8 mouse cellular contexts compared by ENCODE assay signal in the genomic region with DNA sequence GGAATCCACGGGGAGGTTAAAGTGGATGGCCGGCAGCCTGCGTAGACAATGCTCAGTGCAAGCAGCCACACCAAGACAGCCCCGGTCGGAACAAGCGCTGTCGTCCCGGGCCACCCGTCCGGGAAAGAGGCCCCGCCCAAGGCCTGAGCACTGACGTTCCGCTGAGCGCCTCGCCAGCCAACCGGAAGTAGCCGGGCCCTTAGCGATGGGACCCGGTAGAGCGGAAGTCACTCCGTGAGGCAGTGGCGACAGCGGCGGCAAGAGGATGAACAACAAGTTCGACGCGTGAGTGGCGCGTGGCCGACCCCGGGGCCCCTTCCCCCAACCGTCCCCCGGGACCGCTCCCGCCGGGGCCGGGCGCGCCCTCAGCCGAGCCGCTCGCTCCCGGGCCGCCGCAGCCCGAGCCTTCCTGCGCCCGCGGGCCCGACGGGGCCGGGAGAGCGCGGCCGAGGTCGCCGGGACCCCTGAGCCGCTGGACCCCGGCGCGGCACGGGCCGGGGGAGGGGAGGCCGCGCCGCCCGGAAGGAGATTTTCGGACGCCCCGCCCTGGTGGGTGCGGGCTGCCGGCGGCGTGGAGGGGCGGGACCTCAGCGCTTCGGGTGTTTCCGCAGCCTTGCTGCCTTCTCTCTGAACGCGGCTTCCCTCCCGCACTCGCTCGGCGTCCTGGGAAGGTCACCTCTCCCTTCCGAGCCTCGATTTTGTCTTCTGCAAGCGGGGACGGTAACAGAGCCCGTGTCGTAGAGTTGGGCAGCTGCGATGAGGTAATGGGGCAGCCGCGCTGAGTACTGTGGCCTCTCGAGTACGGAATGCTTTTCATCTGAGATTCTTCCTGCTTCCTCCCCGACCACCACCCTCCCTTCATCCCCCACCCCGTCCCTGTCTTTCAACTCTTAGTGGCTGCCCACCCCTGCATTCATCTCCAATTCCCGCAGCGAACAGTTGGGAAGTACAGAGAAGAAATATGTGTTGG. TPM values are rescaled to one million over a fixed set of nuclear protein-coding genes. Genes with fewer than 3 reads are reported as not detected.
A peak's percentile ranks its signal among the peaks of the same experiment; 100 is the strongest.
DNase-seq lines count a peak whose midpoint lies in the region; ATAC-seq and TF ChIP-seq lines count a peak whose summit lies in the region.

A gene (plus strand): TSS at position 180 of the 970 bp plus-strand sequence.

- peak; percentile 95 for DNase-seq in 3T3-L1 (ENCODE audit: low read depth, low spot score)
- DNase-seq in adrenal gland, postnatal 4 days (ENCODE audit: low spot score in 2 of 2): peak; percentile 86 to 87
- DNase-seq in embryonic facial prominence, embryonic 14.5 days (ENCODE audit: low spot score): peak; percentile 97
- peak; percentile 94 to 96 for DNase-seq in heart, adult 2 months
- DNase-seq in kidney, adult 8-10 months: peak; percentile 92 to 94
- DNase-seq in spleen, postnatal 10 days (ENCODE audit: low spot score in 2 of 2): peak; percentile 84 to 96

- WGBS in embryonic facial prominence, embryonic 14.5 days: under 1% methylated on average over 49 of the region's 99 CpGs
- WGBS in heart, adult 2 months: under 1% methylated on average over 87 of the region's 99 CpGs
- WGBS in limb, embryonic 13.5 days: under 1% methylated on average over 97 of the region's 99 CpGs
- WGBS in midbrain, embryonic 16.5 days: under 1% methylated on average over 96 of the region's 99 CpGs

- peak; percentile 23; the same call in 1 of the 2 replicates for TF ChIP-seq CTCF in heart, adult 2 months (IDR thresholded peaks at IDR 0.05)

- ATAC-seq in embryonic facial prominence, embryonic 14.5 days (ENCODE audit: low read depth): peak; percentile 97
- peak; percentile 96 for ATAC-seq in limb, embryonic 13.5 days (ENCODE audit: low FRiP score, low read depth)
- ATAC-seq in midbrain, embryonic 16.5 days: peak; percentile 97

- intact Hi-C loops in heart, adult 2 months (cut with DNase I): no loop called here

- peak within 1 kb of the TSS; percentile 60 for H3K4me2 ChIP-seq in embryonic facial prominence, embryonic 14.5 days (ENCODE audit: low read depth, low read length)
- H3K4me2 ChIP-seq in limb, embryonic 13.5 days (replicated peaks): peak within 1 kb of the TSS; percentile 78
- peak within 1 kb of the TSS; percentile 75 for H3K4me2 ChIP-seq in midbrain, embryonic 16.5 days (ENCODE audit: low read length)

- peaks cover 21% of the 10 kb centered on the region for H3K4me1 ChIP-seq in embryonic facial prominence, embryonic 14.5 days (ENCODE audit: control insufficient read depth, insufficient read depth, low read length)
- peaks cover 10% of the 10 kb centered on the region for H3K4me1 ChIP-seq in heart, adult 2 months (ENCODE audit: control insufficient read depth, insufficient read depth, low read length)
- H3K4me1 ChIP-seq in limb, embryonic 13.5 days: peaks cover 27% of the 10 kb centered on the region
- peaks cover 31% of the 10 kb centered on the region for H3K4me1 ChIP-seq in midbrain, embryonic 16.5 days (ENCODE audit: control insufficient read depth, insufficient read depth, low read length)

- H3K27me3 ChIP-seq in embryonic facial prominence, embryonic 14.5 days (replicated peaks; ENCODE audit: control insufficient read depth, insufficient read depth, low read length): no peaks in the 10 kb centered on the region
- H3K27me3 ChIP-seq in heart, adult 2 months (ENCODE audit: control insufficient read depth, insufficient read depth, low read length): no peaks in the 10 kb centered on the region
- no peaks in the 10 kb centered on the region for H3K27me3 ChIP-seq in limb, embryonic 13.5 days
- no peaks in the 10 kb centered on the region for H3K27me3 ChIP-seq in midbrain, embryonic 16.5 days (ENCODE audit: control insufficient read depth, insufficient read depth, low read depth, low read length)

- TF ChIP-seq POLR2A in heart, adult 2 months (IDR thresholded peaks at IDR 0.05; ENCODE audit: insufficient read depth, low read depth, low read length): peak; percentile 88

- TF ChIP-seq EP300 in heart, adult 2 months (IDR thresholded peaks at IDR 0.05; ENCODE audit: insufficient read depth, low read depth, low read length): 0 out of 2 replicates have a peak, but pooled peaks have one; percentile 3

- peaks cover 5% of the 10 kb centered on the region for H3K79me2 ChIP-seq in heart, adult 2 months (replicated peaks; ENCODE audit: control insufficient read depth, insufficient read depth, low read length)

- H3K9ac ChIP-seq in embryonic facial prominence, embryonic 14.5 days (ENCODE audit: low read depth, low read length): peak within 1 kb of the TSS; percentile 99
- peak within 1 kb of the TSS; percentile 88 for H3K9ac ChIP-seq in heart, adult 2 months (ENCODE audit: low read depth, low read length)
- H3K9ac ChIP-seq in limb, embryonic 13.5 days: peak within 1 kb of the TSS; percentile 98
- peak within 1 kb of the TSS; percentile 90 for H3K9ac ChIP-seq in midbrain, embryonic 16.5 days (ENCODE audit: low read depth, low read length)

- peak within 1 kb of the TSS; percentile 99 for H3K27ac ChIP-seq in embryonic facial prominence, embryonic 14.5 days (replicated peaks; ENCODE audit: low read depth, low read length)
- H3K27ac ChIP-seq in heart, adult 2 months: peak within 1 kb of the TSS; percentile 96
- H3K27ac ChIP-seq in limb, embryonic 13.5 days: peak within 1 kb of the TSS; percentile 99
- H3K27ac ChIP-seq in midbrain, embryonic 16.5 days (ENCODE audit: low read length): peak within 1 kb of the TSS; percentile 94

- peaks cover 2% of the 10 kb centered on the region; the same call in 1 of the 2 replicates for H3K36me3 ChIP-seq in embryonic facial prominence, embryonic 14.5 days (ENCODE audit: control insufficient read depth, insufficient read depth, low read length)
- peaks cover 19% of the 10 kb centered on the region for H3K36me3 ChIP-seq in heart, adult 2 months (ENCODE audit: control insufficient read depth, insufficient read depth, low read length)
- peaks cover 9% of the 10 kb centered on the region for H3K36me3 ChIP-seq in limb, embryonic 13.5 days
- no peaks in the 10 kb centered on the region for H3K36me3 ChIP-seq in midbrain, embryonic 16.5 days (ENCODE audit: control insufficient read depth, insufficient read depth, low read length)

- H3K9me3 ChIP-seq in embryonic facial prominence, embryonic 14.5 days (ENCODE audit: control insufficient read depth, low read length): no peaks in the 10 kb centered on the region
- H3K9me3 ChIP-seq in limb, embryonic 13.5 days: no peaks in the 10 kb centered on the region
- H3K9me3 ChIP-seq in midbrain, embryonic 16.5 days (replicated peaks; ENCODE audit: control insufficient read depth, low read length, poor library complexity, severe bottlenecking): no peaks in the 10 kb centered on the region

- H3K4me3 ChIP-seq in embryonic facial prominence, embryonic 14.5 days (ENCODE audit: low read depth, low read length): peak within 1 kb of the TSS; percentile 87
- peak within 1 kb of the TSS; percentile 55 for H3K4me3 ChIP-seq in heart, adult 2 months
- H3K4me3 ChIP-seq in limb, embryonic 13.5 days: peak within 1 kb of the TSS; percentile 81
- peak within 1 kb of the TSS; percentile 79 for H3K4me3 ChIP-seq in midbrain, embryonic 16.5 days (ENCODE audit: low read depth, low read length)

RNA-seq across cellular contexts. Expression of the gene that starts here (rescaled TPM):
- 100 to 1,000 TPM; 107 to 109 TPM for total RNA-seq in adrenal gland, postnatal 4 days (2021)
- 133 and 136 TPM in 2 replicates for polyA plus RNA-seq in embryonic facial prominence, embryonic 14.5 days (2014; fragmentation: Nextera tagmentation; extraction: Ambion mirVana)
- total RNA-seq in heart, adult 2 months (2021): 10 to 100 TPM; 44.1 to 47.2 TPM
- polyA plus RNA-seq in heart, adult 2 months (2012; rRNA removed): 25.8 and 37.2 TPM in 2 replicates
- 178 and 181 TPM in 2 replicates for polyA plus RNA-seq in limb, embryonic 13.5 days (2015; fragmentation: Nextera tagmentation; extraction: Ambion mirVana)
- polyA plus RNA-seq in midbrain, embryonic 16.5 days (2015; fragmentation: Nextera tagmentation; extraction: Ambion mirVana): 86.6 and 92.5 TPM in 2 replicates

Comparison
In these comparisons a context has a peak if more than half of its experiments do, and no peak if none do; other contexts are left out.
1. Peak in every context shown above with its lines: DNase-seq, ATAC-seq, H3K4me3 ChIP-seq and H3K27ac ChIP-seq.